Mouse (Mus musculus) embryonic facial prominence, embryonic 15.5 days (tissue): ENCODE data around the gene Bach2. TPM values are rescaled to one million over a fixed set of nuclear protein-coding genes. Genes with fewer than 3 reads are reported as not detected.

Experiments
- ATAC-seq: fragments of 200-750 bp; cut with Nextera tagmentation; 2 replicates; pipeline ENCODE4 v1.8.0; 2017; ENCODE audit warnings: low read depth, moderate TSS enrichment; ENCODE audit not compliant: insufficient number of reproducible peaks, low FRiP score, low TSS enrichment
- H3K27ac ChIP-seq: fragments of 300-500 bp; sonication (generic); replicated peaks from 2 replicates; pipeline ENCODE4 v1.5.1; 2015; ENCODE audit warnings: mild to moderate bottlenecking, inconsistent platforms
- H3K27me3 ChIP-seq: fragments of 300-500 bp; sonication (generic); 2 replicates; pipeline ENCODE4 v1.6.1; 2015; ENCODE audit warnings: inconsistent platforms
- H3K36me3 ChIP-seq: fragments of 300-500 bp; sonication (generic); 2 replicates; pipeline ENCODE4 v1.6.1; 2015; ENCODE audit warnings: mild to moderate bottlenecking, inconsistent platforms
- H3K4me1 ChIP-seq: fragments of 300-500 bp; sonication (generic); 2 replicates; pipeline ENCODE4 v1.6.1; 2015; ENCODE audit warnings: inconsistent platforms
- H3K4me2 ChIP-seq: fragments of 300-500 bp; sonication (generic); replicated peaks from 2 replicates; pipeline ENCODE4 v1.6.1; 2015; ENCODE audit warnings: mild to moderate bottlenecking, inconsistent platforms
- H3K4me3 ChIP-seq: fragments of 300-500 bp; sonication (generic); replicated peaks from 2 replicates; pipeline ENCODE4 v1.5.1; 2015; ENCODE audit warnings: mild to moderate bottlenecking, inconsistent platforms
- H3K9ac ChIP-seq: fragments of 300-500 bp; sonication (generic); 2 replicates; pipeline ENCODE4 v1.6.1; 2015; ENCODE audit warnings: inconsistent platforms
- H3K9me3 ChIP-seq: fragments of 300-500 bp; sonication (generic); replicated peaks from 2 replicates; pipeline ENCODE4 v1.6.1; 2016; ENCODE audit warnings: inconsistent platforms
- WGBS: fragments of 180-500 bp; shearing (Covaris S2); methylation state at CpG from one replicate; pipeline ENCODE4 v1.1.7; 2015; 5-methylcytosine and 5-hydroxymethylcytosine counted together
- polyA plus RNA-seq: library from polyadenylated mRNA; unstranded; fragments of >200 nt; fragmentation: Nextera tagmentation; extraction: Ambion mirVana; gene quantifications from 2 replicates; pipeline ENCODE4 v1.2.1, GENCODE M21; 2015

Bach2 gene
- polyA plus RNA-seq, 1 experiment from 2014 or later = 7.2 TPM

- Histone ChIP-seq H3K4me1 (peaks cover 19% of the 10 kb centered on the region), H3K9me3 (no peaks in the 10 kb centered on the region), H3K9ac (no peak overlapping the region), H3K4me3 (no peak overlapping the region), H3K4me2 (no peak overlapping the region), H3K36me3 (no peaks in the 10 kb centered on the region), H3K27me3 (no peaks in the 10 kb centered on the region), H3K27ac (no peak overlapping the region)
- 52% methylated on average over 10 of the region's 10 CpGs for WGBS
- ATAC-seq = no peak
These were observed 4.9 kb downstream of the Bach2 start for GRCm38 (mm10) chr4:32243458-32243857.

DNA sequence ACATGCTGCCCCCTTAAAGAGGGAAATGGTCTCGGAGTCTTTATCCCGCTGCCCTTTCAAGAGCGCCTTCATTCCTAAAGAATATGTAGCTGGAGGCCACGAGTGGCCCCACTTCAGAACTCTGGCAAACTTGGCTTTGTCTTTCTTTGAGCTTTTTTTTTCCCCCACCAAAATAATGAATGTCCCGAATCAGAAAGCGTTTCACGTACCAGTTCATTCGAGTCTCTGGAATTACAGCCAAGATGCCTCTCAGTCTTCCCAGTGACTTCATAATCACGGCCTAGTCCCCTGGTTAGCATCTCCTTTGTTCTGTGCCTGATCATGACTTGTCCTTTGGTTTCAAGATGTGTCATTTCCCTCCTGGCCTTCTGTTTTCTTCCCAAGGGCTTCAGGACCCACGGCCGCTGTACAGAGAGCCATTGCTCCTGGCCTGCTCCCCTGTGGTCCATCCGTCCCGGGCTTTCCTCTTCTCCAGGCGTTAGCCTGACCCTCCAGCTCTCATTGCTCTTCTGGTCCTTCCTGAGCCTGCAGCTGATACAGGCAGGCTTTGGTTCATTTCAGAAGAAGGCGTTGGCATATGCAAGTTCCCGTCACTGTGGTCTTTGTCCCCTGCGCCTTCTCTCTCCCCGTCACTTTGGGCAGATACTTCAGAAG is 5.6 kb downstream of the Bach2 start:
- Histone ChIP-seq H3K9ac (no peak overlapping the region), H3K4me3 (no peak overlapping the region), H3K4me2 (no peak overlapping the region), H3K27ac (no peak overlapping the region), H3K27me3 (no peaks in the 10 kb centered on the region), H3K9me3 (no peaks in the 10 kb centered on the region), H3K36me3 (no peaks in the 10 kb centered on the region), H3K4me1 (peaks cover 26% of the 10 kb centered on the region)
- no peak for ATAC-seq
- 70% methylated on average over 18 of the region's 18 CpGs for WGBS

DNA sequence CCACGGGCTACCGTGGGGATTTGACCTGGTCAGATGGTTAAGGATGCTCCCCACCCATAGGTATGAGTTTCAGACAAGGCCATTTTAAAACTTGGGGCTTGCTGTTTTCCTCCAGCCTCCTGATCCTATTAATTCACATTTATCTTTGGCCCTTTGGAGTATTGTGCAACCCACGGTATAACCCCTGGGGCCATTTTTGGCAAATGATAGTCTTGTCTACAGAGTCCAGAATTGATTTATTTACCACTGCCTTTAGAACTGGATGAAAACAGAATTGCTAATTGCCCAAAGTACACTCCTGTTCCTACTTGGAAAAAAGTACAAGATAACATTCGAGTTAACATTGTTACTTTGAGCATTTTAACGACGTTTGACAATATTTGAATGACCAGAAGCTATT is 7.0 kb downstream of the Bach2 start:
- WGBS = 86% methylated on average over 6 of the region's 6 CpGs
- Histone ChIP-seq H3K4me3 (no peak overlapping the region), H3K4me1 (peaks cover 30% of the 10 kb centered on the region), H3K27me3 (no peaks in the 10 kb centered on the region), H3K27ac (no peak overlapping the region), H3K4me2 (no peak overlapping the region), H3K9ac (no peak overlapping the region), H3K9me3 (no peaks in the 10 kb centered on the region), H3K36me3 (no peaks in the 10 kb centered on the region)
- ATAC-seq = no peak

- WGBS = 82% methylated on average over 6 of the region's 6 CpGs
- no peak overlapping the region for H3K4me2 ChIP-seq
- ATAC-seq = no peak
- H3K36me3 ChIP-seq = no peaks in the 10 kb centered on the region
- H3K27ac ChIP-seq = no peak overlapping the region
- no peak overlapping the region for H3K9ac ChIP-seq
- peaks cover 30% of the 10 kb centered on the region for H3K4me1 ChIP-seq
- H3K27me3 ChIP-seq = no peaks in the 10 kb centered on the region
- no peak overlapping the region for H3K4me3 ChIP-seq
- H3K9me3 ChIP-seq = no peaks in the 10 kb centered on the region
These were observed 7.4 kb downstream of the Bach2 start for GRCm38 (mm10) chr4:32246020-32246419.

DNA sequence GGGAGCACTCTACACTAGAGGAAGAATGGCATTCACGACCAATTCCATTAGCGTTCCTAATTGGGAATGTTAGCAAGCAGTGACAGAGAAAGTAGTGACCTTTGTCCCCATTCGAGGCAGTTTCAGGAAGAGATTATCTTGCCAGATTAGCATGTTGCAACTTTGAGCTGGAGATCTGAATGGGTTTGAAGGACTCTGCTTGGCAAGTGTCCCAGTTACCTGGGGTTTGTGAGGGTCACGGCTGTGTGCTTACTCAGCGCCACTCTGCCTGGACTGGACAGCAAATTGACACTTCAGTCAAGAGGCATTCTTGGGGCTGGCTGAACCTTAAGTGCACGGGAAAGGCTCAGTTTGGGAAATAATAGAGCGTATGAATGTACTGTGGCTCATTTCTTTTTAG is 8.2 kb downstream of the Bach2 start:
- 28% methylated on average over 7 of the region's 7 CpGs for WGBS
- Histone ChIP-seq H3K27ac (no peak overlapping the region), H3K4me1 (peaks cover 28% of the 10 kb centered on the region), H3K9ac (no peak overlapping the region), H3K4me2 (no peak overlapping the region), H3K4me3 (no peak overlapping the region), H3K27me3 (no peaks in the 10 kb centered on the region), H3K36me3 (no peaks in the 10 kb centered on the region), H3K9me3 (no peaks in the 10 kb centered on the region)
- ATAC-seq = no peak

GRCm38 (mm10) chr4:32247463-32248113 is 9.0 kb downstream of the Bach2 start:
- Histone ChIP-seq H3K27ac (no peak overlapping the region), H3K4me3 (no peak overlapping the region), H3K4me2 (no peak overlapping the region), H3K9me3 (no peaks in the 10 kb centered on the region), H3K27me3 (no peaks in the 10 kb centered on the region), H3K4me1 (peaks cover 28% of the 10 kb centered on the region), H3K36me3 (no peaks in the 10 kb centered on the region), H3K9ac (no peak overlapping the region)
- WGBS = 79% methylated on average over 11 of the region's 11 CpGs
- no peak for ATAC-seq

DNA sequence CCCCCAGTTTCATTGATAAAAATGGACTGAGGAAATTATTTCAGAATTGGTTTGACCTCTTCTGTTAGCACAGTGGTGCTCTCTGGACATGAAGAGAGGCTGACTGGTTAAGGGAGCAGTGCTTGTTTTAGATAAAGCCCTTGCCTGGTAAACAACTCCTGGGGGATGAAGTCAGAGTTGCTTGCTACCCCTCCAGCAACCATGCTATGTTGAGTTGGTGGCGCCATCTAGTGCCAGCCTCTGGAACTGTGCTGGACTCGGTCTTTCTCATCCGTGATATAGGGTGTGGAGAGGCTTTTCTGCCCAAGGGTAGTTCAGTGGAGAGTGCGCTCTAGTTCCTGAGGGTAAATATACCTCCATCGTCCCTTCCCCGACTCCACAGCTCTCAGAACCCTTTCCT is 9.6 kb downstream of the Bach2 start:
- Histone ChIP-seq H3K9me3 (no peaks in the 10 kb centered on the region), H3K27ac (no peak overlapping the region), H3K9ac (no peak overlapping the region), H3K27me3 (no peaks in the 10 kb centered on the region), H3K4me2 (no peak overlapping the region; the same call in 1 of the 2 replicates), H3K36me3 (no peaks in the 10 kb centered on the region), H3K4me1 (peaks cover 28% of the 10 kb centered on the region), H3K4me3 (no peak overlapping the region)
- WGBS = 44% methylated on average over 6 of the region's 6 CpGs
- no peak for ATAC-seq

GRCm38 (mm10) chr4:32248990-32249393 is 10.4 kb downstream of the Bach2 start:
- peaks cover 28% of the 10 kb centered on the region for H3K4me1 ChIP-seq
- no peaks in the 10 kb centered on the region for H3K9me3 ChIP-seq
- H3K4me2 ChIP-seq = no peak overlapping the region
- H3K36me3 ChIP-seq = no peaks in the 10 kb centered on the region
- no peak for ATAC-seq
- 43% methylated on average over 9 of the region's 9 CpGs for WGBS
- H3K27me3 ChIP-seq = no peaks in the 10 kb centered on the region
- no peak overlapping the region for H3K9ac ChIP-seq
- H3K4me3 ChIP-seq = no peak overlapping the region
- 0 out of 2 replicates have a peak overlapping the region, but pooled peaks have one; percentile 22 for H3K27ac ChIP-seq

- no peaks in the 10 kb centered on the region for H3K36me3 ChIP-seq
- peak overlapping the region; percentile 25 for H3K4me3 ChIP-seq
- H3K4me2 ChIP-seq = peak overlapping the region; percentile 45
- no peak for ATAC-seq
- 65% methylated on average over 15 of the region's 15 CpGs for WGBS
- H3K27ac ChIP-seq = peak overlapping the region; percentile 84; the same call in 1 of the 2 replicates
- no peak overlapping the region for H3K9ac ChIP-seq
- H3K4me1 ChIP-seq = peaks cover 28% of the 10 kb centered on the region
- no peaks in the 10 kb centered on the region for H3K27me3 ChIP-seq
- H3K9me3 ChIP-seq = no peaks in the 10 kb centered on the region
These were observed 11.2 kb downstream of the Bach2 start for GRCm38 (mm10) chr4:32249748-32250332.

GRCm38 (mm10) chr4:32250333-32251004 is 11.9 kb downstream of the Bach2 start:
- Histone ChIP-seq H3K27ac (peak overlapping the region; percentile 84), H3K27me3 (no peaks in the 10 kb centered on the region), H3K9ac (0 out of 2 replicates have a peak overlapping the region, but pooled peaks have one; percentile 15), H3K4me3 (peak overlapping the region; percentile 25), H3K9me3 (no peaks in the 10 kb centered on the region), H3K4me2 (peak overlapping the region; percentile 45), H3K4me1 (peaks cover 28% of the 10 kb centered on the region), H3K36me3 (no peaks in the 10 kb centered on the region)
- WGBS = 11% methylated on average over 16 of the region's 16 CpGs
- ATAC-seq = no peak

GRCm38 (mm10) chr4:32251005-32251365 is 12.4 kb downstream of the Bach2 start:
- ATAC-seq = peak; percentile 71
- 6% methylated on average over 8 of the region's 8 CpGs for WGBS
- peak overlapping the region; percentile 45 for H3K4me2 ChIP-seq
- H3K4me1 ChIP-seq = peaks cover 28% of the 10 kb centered on the region
- H3K27ac ChIP-seq = peak overlapping the region; percentile 84
- H3K27me3 ChIP-seq = no peaks in the 10 kb centered on the region
- H3K4me3 ChIP-seq = peak overlapping the region; percentile 25
- H3K9me3 ChIP-seq = no peaks in the 10 kb centered on the region
- 0 out of 2 replicates have a peak overlapping the region, but pooled peaks have one; percentile 15 for H3K9ac ChIP-seq
- H3K36me3 ChIP-seq = no peaks in the 10 kb centered on the region
